Mouse (Mus musculus) liver, embryonic 13.5 days (tissue): ENCODE measurements at regions not wholly inside any gene's neighbourhood (a gene's known extent, or its start where the extent isn't known, plus 50 kb on each side); places are given as distances from the start of the nearest gene placed in this dataset.

ENCODE experiments used
- ATAC-seq: fragments of 200-750 bp; cut with Nextera tagmentation; 2 replicates; pipeline ENCODE4 v1.8.0; 2017; ENCODE audit warnings: low read depth, mild to moderate bottlenecking, moderate number of reproducible peaks, moderate library complexity
- DNase-seq: peaks from one replicate; pipeline ENCODE4 v3.0.0; 2022
- H3K27ac ChIP-seq: fragments of 300-500 bp; sonication (generic); 2 replicates; pipeline ENCODE4 v1.5.1; 2015; ENCODE audit warnings: moderate library complexity, mild to moderate bottlenecking, inconsistent platforms
- H3K27me3 ChIP-seq: fragments of 300-500 bp; sonication (generic); 2 replicates; pipeline ENCODE4 v1.6.1; 2015; ENCODE audit warnings: mild to moderate bottlenecking, inconsistent platforms
- H3K36me3 ChIP-seq: fragments of 300-500 bp; sonication (generic); 2 replicates; pipeline ENCODE4 v1.6.1; 2015; ENCODE audit warnings: mild to moderate bottlenecking, inconsistent platforms
- H3K4me1 ChIP-seq: fragments of 300-500 bp; sonication (generic); replicated peaks from 2 replicates; pipeline ENCODE4 v1.6.1; 2015; ENCODE audit warnings: inconsistent platforms
- H3K4me2 ChIP-seq: fragments of 300-500 bp; sonication (generic); 2 replicates; pipeline ENCODE4 v1.6.1; 2015; ENCODE audit warnings: inconsistent platforms, mild to moderate bottlenecking, moderate library complexity
- H3K4me3 ChIP-seq: fragments of 300-500 bp; sonication (generic); replicated peaks from 2 replicates; pipeline ENCODE4 v1.5.1; 2015; ENCODE audit warnings: mild to moderate bottlenecking, inconsistent platforms
- H3K9ac ChIP-seq: fragments of 300-500 bp; sonication (generic); 2 replicates; pipeline ENCODE4 v1.6.1; 2015; ENCODE audit warnings: mild to moderate bottlenecking, inconsistent platforms
- H3K9me3 ChIP-seq: fragments of 300-500 bp; sonication (generic); replicated peaks from 2 replicates; pipeline ENCODE4 v1.6.1; 2016; ENCODE audit warnings: inconsistent platforms
- WGBS: fragments of 180-500 bp; shearing (Covaris S2); methylation state at CpG from one replicate; pipeline ENCODE4 v1.1.7; 2015; ENCODE audit not compliant: insufficient replicate concordance; 5-methylcytosine and 5-hydroxymethylcytosine counted together

DNA sequence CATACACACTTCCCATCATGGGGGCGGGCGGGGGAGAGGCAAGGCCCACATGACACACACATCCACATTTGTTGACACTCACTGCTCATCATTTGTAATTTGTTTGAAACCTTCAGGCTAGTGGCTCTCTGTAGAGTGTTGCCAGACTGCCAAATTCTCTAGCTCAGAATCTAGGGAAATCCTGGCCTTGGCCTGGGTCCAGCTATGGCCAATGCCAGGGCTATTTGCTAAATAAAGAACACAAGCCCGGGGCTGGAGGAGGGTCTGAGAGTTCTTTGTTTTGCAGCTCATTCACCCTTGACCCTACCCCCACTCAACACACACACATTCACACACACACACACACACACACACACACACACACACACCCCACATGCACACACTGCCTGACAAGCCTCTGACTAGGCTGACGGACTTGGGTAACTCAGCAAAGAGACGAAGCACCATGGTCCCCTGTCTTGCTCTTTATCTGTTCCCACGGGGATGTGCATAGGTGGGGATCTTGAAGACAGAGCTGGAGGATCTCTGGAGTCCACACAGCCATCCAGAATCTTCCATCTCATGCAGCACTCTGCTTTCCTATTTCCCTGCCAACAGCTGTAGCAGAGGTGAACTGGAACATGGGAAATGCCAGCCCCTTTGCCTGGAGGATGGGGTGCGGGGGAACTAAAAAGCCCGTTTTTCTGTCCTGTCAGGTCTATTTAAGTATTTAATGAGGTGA is 107.1 kb upstream of the Cadm1 start:
- ATAC-seq (0 out of 2 replicates have a peak, but pooled peaks have one; percentile 43), DNase-seq (no peak)
- H3K4me2 ChIP-seq = no peak overlapping the region

DNA sequence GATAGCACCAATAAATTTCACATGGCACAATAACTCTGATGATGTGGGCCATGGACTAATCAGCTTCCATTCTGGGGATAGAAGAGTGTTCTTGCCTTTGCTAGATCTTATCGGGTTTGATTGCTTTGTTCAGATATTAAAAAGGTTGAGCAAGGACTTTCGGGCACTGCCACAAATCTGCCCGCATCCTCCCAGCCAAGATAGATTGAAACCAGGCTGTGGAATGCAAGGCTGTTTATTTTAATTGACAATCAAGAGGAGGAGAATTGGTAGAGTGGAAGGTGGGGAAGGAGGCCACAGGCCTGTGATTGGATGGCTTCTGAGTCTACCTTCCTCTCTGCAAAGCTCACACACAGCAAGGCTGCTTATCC is 106.5 kb upstream of the Cadm1 start:
- ATAC-seq = no peak
- Histone ChIP-seq H3K4me2 (no peak overlapping the region), H3K27ac (no peak overlapping the region), H3K36me3 (no peaks in the 10 kb centered on the region), H3K4me1 (peaks cover 13% of the 10 kb centered on the region; the same call in 1 of the 2 replicates), H3K9ac (no peak overlapping the region), H3K27me3 (no peaks in the 10 kb centered on the region), H3K9me3 (no peaks in the 10 kb centered on the region), H3K4me3 (no peak overlapping the region)
- DNase-seq = no peak
- 63% methylated on average over 3 of the region's 3 CpGs for WGBS

More for the DNA sequence above, 107.1 kb upstream of the Cadm1 start:
- WGBS = 62% methylated on average over 8 of the region's 8 CpGs
- no peaks in the 10 kb centered on the region for H3K36me3 ChIP-seq
- H3K4me1 ChIP-seq = peaks cover 13% of the 10 kb centered on the region; the same call in 1 of the 2 replicates
- H3K27me3 ChIP-seq = no peaks in the 10 kb centered on the region
- H3K27ac ChIP-seq = no peak overlapping the region
- H3K9ac ChIP-seq = no peak overlapping the region
- no peak overlapping the region for H3K4me3 ChIP-seq
- no peaks in the 10 kb centered on the region for H3K9me3 ChIP-seq

DNA sequence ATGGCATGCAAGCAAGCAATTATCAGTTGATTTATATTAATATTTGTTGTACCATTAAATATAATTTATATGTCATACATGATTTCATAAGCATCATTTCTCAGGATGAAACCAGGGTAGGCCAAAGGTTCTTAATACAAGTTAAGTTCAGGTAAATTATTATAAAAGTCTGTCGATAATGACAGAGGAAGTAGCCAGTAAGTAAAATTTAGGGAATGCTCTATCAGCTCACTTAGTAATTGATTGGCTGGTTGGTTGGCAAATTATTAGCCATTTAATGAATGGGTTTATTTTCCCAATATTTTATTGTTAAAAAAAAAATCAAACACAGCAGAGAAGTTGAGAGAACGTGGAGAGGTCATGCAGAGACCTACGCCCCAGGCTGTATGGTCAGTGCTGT is 105.8 kb upstream of the Cadm1 start:
- no peaks in the 10 kb centered on the region for H3K36me3 ChIP-seq
- no peak for DNase-seq
- H3K27ac ChIP-seq = no peak overlapping the region
- no peak for ATAC-seq
- H3K4me1 ChIP-seq = peaks cover 13% of the 10 kb centered on the region; the same call in 1 of the 2 replicates
- no peaks in the 10 kb centered on the region for H3K9me3 ChIP-seq
- no peak overlapping the region for H3K4me2 ChIP-seq
- H3K27me3 ChIP-seq = no peaks in the 10 kb centered on the region
- 62% methylated on average over 3 of the region's 3 CpGs for WGBS
- H3K9ac ChIP-seq = no peak overlapping the region
- no peak overlapping the region for H3K4me3 ChIP-seq

- Histone ChIP-seq H3K4me1 (peaks cover 13% of the 10 kb centered on the region; the same call in 1 of the 2 replicates), H3K36me3 (no peaks in the 10 kb centered on the region), H3K9me3 (no peaks in the 10 kb centered on the region), H3K4me3 (no peak overlapping the region), H3K4me2 (no peak overlapping the region), H3K27me3 (no peaks in the 10 kb centered on the region), H3K9ac (no peak overlapping the region), H3K27ac (no peak overlapping the region)
- DNase-seq = no peak
- WGBS = 63% methylated on average over 5 of the region's 5 CpGs
- ATAC-seq = no peak
Measured at GRCm38 (mm10) chr9:47426712-47427111, 103.3 kb upstream of the Cadm1 start.

GRCm38 (mm10) chr9:47428710-47429341 is 101.1 kb upstream of the Cadm1 start:
- 33% methylated on average over 8 of the region's 8 CpGs for WGBS
- no peaks in the 10 kb centered on the region for H3K4me1 ChIP-seq

DNA sequence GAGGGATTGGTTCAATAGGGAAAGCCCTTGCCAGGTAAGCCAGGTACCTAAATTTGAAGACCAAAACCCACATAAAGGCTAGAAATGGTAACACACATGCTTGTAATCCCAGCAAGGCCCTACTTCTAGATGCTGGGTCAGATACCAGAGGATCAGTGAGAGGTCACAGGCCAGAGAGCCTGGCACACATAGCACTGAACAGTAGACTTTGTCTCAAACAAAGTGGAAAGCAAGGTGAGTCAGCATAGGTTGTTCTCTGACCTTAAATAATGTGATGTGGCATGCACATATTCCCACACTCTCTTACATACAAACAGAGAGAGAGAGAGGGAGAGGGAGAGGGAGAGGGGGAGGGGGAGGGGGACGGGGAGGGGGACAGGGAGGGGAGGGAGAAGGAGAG is 100.3 kb upstream of the Cadm1 start:
- Histone ChIP-seq H3K27ac (no peak overlapping the region), H3K27me3 (no peaks in the 10 kb centered on the region), H3K4me3 (no peak overlapping the region), H3K9me3 (no peaks in the 10 kb centered on the region), H3K9ac (no peak overlapping the region), H3K4me2 (no peak overlapping the region), H3K36me3 (no peaks in the 10 kb centered on the region), H3K4me1 (no peaks in the 10 kb centered on the region)
- no peak for ATAC-seq
- no peak for DNase-seq
- no CpG with 5 or more reads among the region's 1 CpGs for WGBS

More at GRCm38 (mm10) chr9:47428710-47429341, 101.1 kb upstream of the Cadm1 start:
- Histone ChIP-seq H3K27me3 (no peaks in the 10 kb centered on the region), H3K4me3 (no peak overlapping the region), H3K9me3 (no peaks in the 10 kb centered on the region), H3K9ac (no peak overlapping the region), H3K4me2 (no peak overlapping the region), H3K36me3 (no peaks in the 10 kb centered on the region), H3K27ac (no peak overlapping the region)
- no peak for ATAC-seq
- no peak for DNase-seq

DNA sequence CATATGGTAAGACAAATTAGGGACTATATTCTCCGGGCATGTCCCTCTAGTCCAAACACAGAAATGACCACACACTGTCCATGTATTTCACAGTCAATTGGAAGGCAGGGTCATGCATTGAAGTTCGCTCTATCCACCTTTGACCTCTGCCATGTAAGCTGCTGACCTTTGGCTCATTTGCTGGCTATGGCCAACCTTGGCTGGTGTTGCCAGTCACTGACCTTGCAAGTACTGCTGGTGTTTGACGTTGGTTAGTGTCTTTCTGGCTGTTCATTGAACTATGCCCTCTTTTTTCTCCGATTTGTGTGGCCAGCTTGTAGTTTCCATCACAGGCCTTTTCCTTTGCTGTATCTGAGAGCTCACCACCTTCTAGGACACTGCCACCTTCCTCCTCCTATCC is 97.3 kb upstream of the Cadm1 start:
- no peaks in the 10 kb centered on the region for H3K27me3 ChIP-seq
- H3K36me3 ChIP-seq = no peaks in the 10 kb centered on the region

GRCm38 (mm10) chr9:47433185-47433584 is 96.8 kb upstream of the Cadm1 start:
- DNase-seq = no peak
- no peak overlapping the region for H3K27ac ChIP-seq
- H3K9me3 ChIP-seq = no peaks in the 10 kb centered on the region
- H3K27me3 ChIP-seq = no peaks in the 10 kb centered on the region
- no peaks in the 10 kb centered on the region for H3K36me3 ChIP-seq
- ATAC-seq = no peak
- H3K9ac ChIP-seq = no peak overlapping the region
- no peaks in the 10 kb centered on the region for H3K4me1 ChIP-seq
- WGBS = 52% methylated on average over 2 of the region's 2 CpGs
- no peak overlapping the region for H3K4me2 ChIP-seq
- H3K4me3 ChIP-seq = no peak overlapping the region

More for the DNA sequence above, 97.3 kb upstream of the Cadm1 start:
- Histone ChIP-seq H3K9ac (no peak overlapping the region), H3K4me1 (no peaks in the 10 kb centered on the region), H3K9me3 (no peaks in the 10 kb centered on the region), H3K27ac (no peak overlapping the region), H3K4me2 (no peak overlapping the region), H3K4me3 (no peak overlapping the region)
- ATAC-seq = no peak
- no peak for DNase-seq
- 50% methylated on average over 4 of the region's 4 CpGs for WGBS

DNA sequence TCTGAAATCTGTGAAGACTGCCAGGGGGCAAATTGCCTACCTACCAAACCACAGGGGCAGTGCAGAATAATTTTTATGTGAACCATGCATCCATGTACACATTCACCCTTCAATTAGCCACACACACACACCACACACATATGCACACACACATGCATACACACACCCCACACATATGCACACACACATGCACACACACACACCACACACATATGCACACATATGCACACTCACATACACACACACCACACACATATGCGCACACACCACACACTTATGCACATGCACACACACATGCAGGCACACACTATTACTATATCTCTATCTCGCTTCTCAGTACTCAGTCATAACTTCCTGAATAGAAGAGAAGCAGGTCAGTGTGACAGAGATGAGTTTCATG is 95.9 kb upstream of the Cadm1 start:
- H3K4me2 ChIP-seq = no peak overlapping the region
- H3K27me3 ChIP-seq = no peaks in the 10 kb centered on the region
- 59% methylated on average over 2 of the region's 2 CpGs for WGBS
- no peak overlapping the region for H3K4me3 ChIP-seq
- no peaks in the 10 kb centered on the region for H3K36me3 ChIP-seq
- no peaks in the 10 kb centered on the region for H3K4me1 ChIP-seq
- no peak overlapping the region for H3K27ac ChIP-seq
- no peak for DNase-seq
- no peak overlapping the region for H3K9ac ChIP-seq
- ATAC-seq = no peak
- no peaks in the 10 kb centered on the region for H3K9me3 ChIP-seq

DNA sequence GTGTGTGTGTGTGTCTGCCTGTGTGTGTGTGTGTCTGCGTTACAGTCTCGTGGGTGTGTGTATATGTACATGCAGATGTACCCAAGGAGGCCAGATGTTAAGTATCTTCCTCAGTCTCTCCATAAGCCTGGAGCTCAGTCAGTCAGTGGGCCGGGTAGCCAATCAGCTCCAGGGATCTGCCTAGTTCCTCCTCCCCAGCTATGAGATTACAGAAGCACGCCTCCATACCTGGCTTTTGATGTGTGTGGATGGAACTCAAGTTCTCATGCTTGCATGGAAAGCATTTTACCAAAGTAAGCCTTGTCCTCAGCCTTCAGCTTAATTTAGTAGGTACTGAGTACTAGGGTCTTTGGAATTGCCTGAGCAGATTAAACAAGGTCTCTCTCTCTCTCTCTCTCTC is 91.0 kb upstream of the Cadm1 start:
- DNase-seq (no peak), ATAC-seq (no peak)
- no peaks in the 10 kb centered on the region for H3K4me1 ChIP-seq
- H3K36me3 ChIP-seq = no peaks in the 10 kb centered on the region
- H3K27ac ChIP-seq = no peak overlapping the region
- H3K4me2 ChIP-seq = no peak overlapping the region
- no peak overlapping the region for H3K9ac ChIP-seq
- H3K9me3 ChIP-seq = no peaks in the 10 kb centered on the region
- WGBS = 38% methylated on average over 4 of the region's 4 CpGs
- no peak overlapping the region for H3K4me3 ChIP-seq
- no peaks in the 10 kb centered on the region; the same call in 1 of the 2 replicates for H3K27me3 ChIP-seq

- no peak overlapping the region for H3K4me3 ChIP-seq
- H3K27me3 ChIP-seq = no peaks in the 10 kb centered on the region; the same call in 1 of the 2 replicates
- ATAC-seq (no peak), DNase-seq (no peak)
- no peaks in the 10 kb centered on the region for H3K9me3 ChIP-seq
- no peak overlapping the region for H3K27ac ChIP-seq
- 0 out of 2 replicates have a peak overlapping the region, but pooled peaks have one; percentile 14 for H3K4me2 ChIP-seq
- H3K4me1 ChIP-seq = no peaks in the 10 kb centered on the region
- no peaks in the 10 kb centered on the region for H3K36me3 ChIP-seq
- 32% methylated on average over 11 of the region's 11 CpGs for WGBS
- H3K9ac ChIP-seq = no peak overlapping the region
Measured at GRCm38 (mm10) chr9:47439506-47439905, 90.5 kb upstream of the Cadm1 start.

- WGBS = 20% methylated on average over 6 of the region's 6 CpGs
- Histone ChIP-seq H3K27ac (no peak overlapping the region), H3K4me2 (0 out of 2 replicates have a peak overlapping the region, but pooled peaks have one; percentile 14), H3K9ac (no peak overlapping the region), H3K36me3 (no peaks in the 10 kb centered on the region), H3K4me3 (no peak overlapping the region), H3K9me3 (no peaks in the 10 kb centered on the region), H3K4me1 (no peaks in the 10 kb centered on the region), H3K27me3 (no peaks in the 10 kb centered on the region; the same call in 1 of the 2 replicates)
- no peak for ATAC-seq
- DNase-seq = no peak
Measured at GRCm38 (mm10) chr9:47440128-47440527, 89.8 kb upstream of the Cadm1 start.
